Mouse (Mus musculus) naive thymus-derived CD4-positive, alpha-beta T cell, adult 2 months (primary cell): Measurements from ENCODE around the gene Prrc2b.
A peak's percentile ranks its signal among the peaks of the same experiment; 100 is the strongest.

ENCODE experiments used
- DNase-seq: peaks from one replicate; pipeline ENCODE4 v3.0.0-alpha.2; 2011; ENCODE audit warnings: low read depth

Prrc2b gene

DNA sequence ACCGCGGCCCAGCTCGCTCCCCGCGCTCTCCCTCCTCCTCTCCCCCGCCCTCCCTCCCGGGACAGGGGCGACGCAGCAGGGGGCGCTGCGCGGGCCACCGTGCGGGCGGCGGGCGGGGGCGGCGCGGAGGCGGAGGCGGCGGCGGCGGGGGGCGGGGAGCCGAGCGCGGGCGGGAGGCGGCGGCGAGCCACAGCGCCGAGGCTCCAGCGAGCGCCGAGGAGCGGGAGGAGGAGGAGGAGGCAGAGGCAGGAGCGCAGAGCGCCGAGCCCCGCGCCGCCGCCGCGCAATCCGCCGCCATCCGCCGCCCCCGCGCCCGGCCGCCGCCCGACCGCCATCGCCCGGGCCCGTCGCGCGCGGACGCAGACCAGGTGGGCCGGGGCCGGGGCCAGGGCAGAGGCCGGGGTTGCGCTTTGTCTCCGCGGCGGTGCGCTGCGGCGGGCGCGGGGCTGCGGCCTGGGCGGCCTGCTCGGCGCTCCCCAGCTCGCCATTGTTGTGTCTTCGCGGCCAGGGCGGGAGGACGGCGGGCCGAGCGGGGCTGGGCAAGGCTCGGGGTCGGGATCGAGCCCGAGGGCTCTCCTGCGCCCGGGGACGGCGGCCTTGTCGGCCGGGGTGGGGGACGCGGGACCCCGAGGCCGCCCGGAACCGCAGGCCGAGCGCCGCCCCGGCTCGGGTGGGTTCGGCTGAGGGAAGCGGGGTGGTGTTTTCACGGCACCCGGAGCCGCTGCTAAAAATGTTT, at the start of gene Prrc2b:
TSS of gene Prrc2b (plus strand) at position 159 of the 736 bp plus-strand sequence.
- DNase-seq: peak; percentile 80

DNA sequence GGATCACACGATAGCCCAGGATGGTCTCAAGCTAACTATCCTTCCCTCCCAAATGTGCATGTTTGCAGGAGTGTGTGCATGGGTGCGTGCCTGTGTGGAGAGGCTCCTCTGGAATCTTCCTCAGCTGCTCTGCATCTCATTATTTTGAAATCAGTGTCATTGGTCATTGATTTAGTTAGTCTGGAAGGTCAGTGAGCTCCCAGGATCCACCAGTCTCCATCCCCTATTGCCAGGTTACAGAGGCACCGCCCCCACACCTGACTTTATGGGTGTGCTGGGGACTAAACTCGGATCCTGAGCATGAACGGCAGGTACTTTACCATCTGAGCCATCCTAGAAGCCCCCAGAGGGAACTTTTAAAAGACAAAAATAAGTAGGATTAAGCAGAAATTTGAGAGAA, 47.9 kb upstream of the Prrc2b start:
- no peak for DNase-seq

DNA sequence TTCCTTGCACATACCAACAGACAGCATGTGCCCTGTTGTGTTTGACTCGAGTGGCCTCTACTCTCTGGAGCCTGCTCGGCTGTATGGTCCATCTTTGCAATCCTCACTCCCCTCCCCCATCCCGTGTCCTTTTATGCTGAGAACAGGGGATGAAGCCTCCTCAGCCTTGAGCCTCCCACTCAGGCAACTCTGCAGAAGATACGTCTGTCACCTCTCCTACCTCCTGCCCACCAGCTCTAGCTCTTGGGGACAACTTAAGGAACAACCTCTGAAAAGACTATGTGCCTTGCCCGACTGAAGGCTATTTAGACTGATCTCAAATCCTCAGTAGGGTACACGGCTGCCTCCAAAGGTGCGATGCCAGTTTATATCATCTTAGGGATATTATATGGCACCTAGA, 47.3 kb upstream of the Prrc2b start:
- no peak for DNase-seq

GRCm38 (mm10) chr2:32104122-32104521, 46.8 kb upstream of the Prrc2b start:
- no peak for DNase-seq

- DNase-seq: no peak
Observed at GRCm38 (mm10) chr2:32105117-32105913, 45.6 kb upstream of the Prrc2b start.

DNA sequence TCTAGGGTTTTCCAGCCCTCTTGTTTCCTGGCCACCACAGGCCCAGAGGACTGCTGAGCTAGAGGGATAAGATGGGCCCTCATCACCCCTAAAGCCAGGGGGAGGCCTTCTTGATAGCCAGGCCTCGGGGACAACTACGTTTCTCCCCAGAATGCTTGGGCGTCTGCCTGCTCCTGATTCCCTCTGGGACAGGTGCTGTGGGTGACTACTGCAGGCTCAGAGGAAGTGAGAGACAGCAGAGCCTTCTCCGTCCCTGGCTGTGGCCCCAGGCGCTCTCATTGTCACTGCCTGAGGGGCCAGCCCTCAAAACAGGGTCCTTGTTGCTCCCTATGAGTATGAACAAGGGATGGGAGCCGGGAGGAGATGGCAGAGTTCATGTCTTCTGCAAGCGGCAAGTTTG, 45.0 kb upstream of the Prrc2b start:
- no peak for DNase-seq

GRCm38 (mm10) chr2:32111268-32111667, 39.6 kb upstream of the Prrc2b start:
- no peak for DNase-seq

- DNase-seq: no peak
Observed at GRCm38 (mm10) chr2:32112548-32112947, 38.3 kb upstream of the Prrc2b start.

- DNase-seq: no peak
Observed at GRCm38 (mm10) chr2:32115851-32116268, 35.0 kb upstream of the Prrc2b start.

GRCm38 (mm10) chr2:32119802-32120750, 30.8 kb upstream of the Prrc2b start:
- DNase-seq: peak; percentile 35

- DNase-seq: peak; percentile 64
Observed at GRCm38 (mm10) chr2:32121150-32121549, 29.7 kb upstream of the Prrc2b start.

DNA sequence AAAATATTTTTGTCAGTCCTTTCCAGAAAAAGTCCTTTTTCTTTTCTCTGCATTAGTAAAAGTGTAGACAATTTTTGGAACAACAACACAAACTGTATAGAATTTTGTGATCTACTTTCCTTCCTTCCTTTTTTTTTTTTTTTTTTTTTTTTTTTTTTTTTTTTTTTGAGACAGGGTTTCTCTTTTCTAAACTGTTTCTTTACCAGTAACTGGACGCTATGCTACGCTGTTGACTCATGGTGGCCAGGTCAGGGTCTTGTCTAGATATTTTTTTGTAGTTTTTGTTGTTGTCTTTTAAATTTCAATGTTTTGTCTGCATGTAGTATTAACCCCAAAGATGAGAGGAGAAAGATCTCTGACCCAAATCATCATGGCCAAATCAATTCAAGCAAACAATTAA, 29.1 kb upstream of the Prrc2b start:
- no peak for DNase-seq

- DNase-seq: no peak
Observed at GRCm38 (mm10) chr2:32127653-32128535, 23.0 kb upstream of the Prrc2b start.

- DNase-seq: no peak
Observed at GRCm38 (mm10) chr2:32128536-32128841, 22.4 kb upstream of the Prrc2b start.

- DNase-seq: no peak
Observed at GRCm38 (mm10) chr2:32129383-32130074, 21.4 kb upstream of the Prrc2b start.

- DNase-seq: peak; percentile 77
Observed at GRCm38 (mm10) chr2:32130435-32130834, 20.4 kb upstream of the Prrc2b start.

- DNase-seq: no peak
Observed at GRCm38 (mm10) chr2:32131205-32131834, 19.6 kb upstream of the Prrc2b start.

GRCm38 (mm10) chr2:32131866-32132566, 18.9 kb upstream of the Prrc2b start:
- DNase-seq: no peak

- DNase-seq: peak; percentile 42
Observed at GRCm38 (mm10) chr2:32132567-32132992, 18.3 kb upstream of the Prrc2b start.

- peak; percentile 95 for DNase-seq
Observed at GRCm38 (mm10) chr2:32134039-32134438, 16.8 kb upstream of the Prrc2b start.
